In genomic region chr16:45800406-45800805, GRCm38 (mm10) we compare ENCODE assay signal across 30 mouse cellular contexts. TPM values are rescaled to one million over a fixed set of nuclear protein-coding genes. Genes with fewer than 3 reads are reported as not detected.
DNase-seq lines count a peak whose midpoint lies in the region; ATAC-seq and TF ChIP-seq lines count a peak whose summit lies in the region.
"Had no signal": no experiment of that assay in that cellular context is flagged by ENCODE, and none has a peak within 500 bp of the region (broad histone marks: within the 10 kb centered on the region; RNA-seq: fewer than 3 reads in every experiment).

No protein-coding gene starts in this region.

- no peaks in the 10 kb centered on the region for H3K27me3 ChIP-seq in embryonic facial prominence, embryonic 13.5 days
- no peaks in the 10 kb centered on the region for H3K27me3 ChIP-seq in embryonic facial prominence, embryonic 10.5 days (replicated peaks; ENCODE audit: low read depth, poor library complexity, severe bottlenecking)
- no peaks in the 10 kb centered on the region for H3K27me3 ChIP-seq in hindbrain, postnatal 0 days (ENCODE audit: insufficient read depth, low read length)
- no peaks in the 10 kb centered on the region for H3K27me3 ChIP-seq in hindbrain, embryonic 11.5 days (ENCODE audit: control insufficient read depth, insufficient read depth, low read length)
- no peaks in the 10 kb centered on the region for H3K27me3 ChIP-seq in lung, postnatal 0 days (replicated peaks; ENCODE audit: insufficient read depth, low read length)
- H3K27me3 ChIP-seq in stomach, postnatal 0 days (ENCODE audit: control insufficient read depth, insufficient read depth, low read length), result no peaks in the 10 kb centered on the region
- no peaks in the 10 kb centered on the region for H3K27me3 ChIP-seq in midbrain, embryonic 16.5 days (ENCODE audit: control insufficient read depth, insufficient read depth, low read depth, low read length)
- H3K27me3 ChIP-seq: CH12.LX; forebrain, embryonic 15.5 days; heart, embryonic 12.5 days; hindbrain, embryonic 15.5 days; limb, embryonic 15.5 days; liver, embryonic 13.5 days; neural tube, embryonic 13.5 days had no signal

- no peak for ATAC-seq in embryonic facial prominence, embryonic 13.5 days (ENCODE audit: insufficient number of reproducible peaks, insufficient read depth, low FRiP score, low TSS enrichment, low read depth)
- no peak for ATAC-seq in hindbrain, postnatal 0 days
- ATAC-seq in hindbrain, embryonic 11.5 days (ENCODE audit: low FRiP score), result no peak
- ATAC-seq in lung, postnatal 0 days, result no peak
- no peak; the same call in 1 of the 2 replicates for ATAC-seq in stomach, postnatal 0 days (ENCODE audit: low FRiP score, low TSS enrichment)
- ATAC-seq in midbrain, embryonic 16.5 days, result no peak
- ATAC-seq: forebrain, embryonic 15.5 days had no signal

- no peak for TF ChIP-seq EP300 in lung, postnatal 0 days (IDR thresholded peaks at IDR 0.05)
- TF ChIP-seq EP300 in stomach, postnatal 0 days (optimal IDR thresholded peaks at IDR 0.05), result no peak

- H3K9me3 ChIP-seq in embryonic facial prominence, embryonic 13.5 days, result no peaks in the 10 kb centered on the region
- no peaks in the 10 kb centered on the region for H3K9me3 ChIP-seq in embryonic facial prominence, embryonic 10.5 days
- no peaks in the 10 kb centered on the region for H3K9me3 ChIP-seq in hindbrain, postnatal 0 days (ENCODE audit: low read length)
- H3K9me3 ChIP-seq in hindbrain, embryonic 11.5 days (ENCODE audit: control insufficient read depth, low read length), result no peaks in the 10 kb centered on the region
- no peaks in the 10 kb centered on the region for H3K9me3 ChIP-seq in lung, postnatal 0 days (ENCODE audit: low read length)
- no peaks in the 10 kb centered on the region for H3K9me3 ChIP-seq in stomach, postnatal 0 days (ENCODE audit: control insufficient read depth, low read length)
- no peaks in the 10 kb centered on the region for H3K9me3 ChIP-seq in midbrain, embryonic 16.5 days (replicated peaks; ENCODE audit: control insufficient read depth, low read length, poor library complexity, severe bottlenecking)
- H3K9me3 ChIP-seq: forebrain, embryonic 10.5 days; forebrain, embryonic 15.5 days; heart, embryonic 12.5 days; hindbrain, embryonic 15.5 days; limb, embryonic 10.5 days; limb, embryonic 15.5 days; liver, embryonic 13.5 days; neural tube, embryonic 13.5 days had no signal

- no peak for DNase-seq in embryonic facial prominence, embryonic 10.5 days (ENCODE audit: low spot score)
- no peak for DNase-seq in hindbrain, postnatal 0 days (ENCODE audit: low spot score)
- no peak for DNase-seq in hindbrain, embryonic 11.5 days (ENCODE audit: low spot score)
- DNase-seq in lung, postnatal 0 days (ENCODE audit: low spot score), result peak; percentile 41
- DNase-seq in lung, postnatal 10 days, result no peak
- DNase-seq in stomach, postnatal 0 days (ENCODE audit: low spot score), result no peak
- DNase-seq: adrenal gland, postnatal 25 days; cerebellum, adult 11-12 months; cerebellum, postnatal 10 days; gastrocnemius, postnatal 10 days; heart, postnatal 10 days; kidney, adult 8-10 months; kidney, postnatal 25 days; layer of hippocampus, postnatal 36 days; liver, embryonic 13.5 days; lung, adult 18-20 months; lung, postnatal 14 days; midbrain, embryonic 14.5 days; right cerebral cortex, postnatal 4 days had no signal

- no peak overlapping the region for H3K4me2 ChIP-seq in embryonic facial prominence, embryonic 13.5 days
- no peak overlapping the region for H3K4me2 ChIP-seq in hindbrain, postnatal 0 days (ENCODE audit: low read depth, low read length)
- no peak overlapping the region for H3K4me2 ChIP-seq in hindbrain, embryonic 11.5 days (replicated peaks; ENCODE audit: low read depth, low read length)
- H3K4me2 ChIP-seq in lung, postnatal 0 days (replicated peaks; ENCODE audit: low read depth, low read length), result no peak overlapping the region
- H3K4me2 ChIP-seq in stomach, postnatal 0 days (replicated peaks; ENCODE audit: low read depth), result no peak overlapping the region
- no peak overlapping the region for H3K4me2 ChIP-seq in midbrain, embryonic 16.5 days (ENCODE audit: low read length)
- H3K4me2 ChIP-seq: forebrain, embryonic 15.5 days; heart, embryonic 12.5 days; hindbrain, embryonic 15.5 days; limb, embryonic 15.5 days; liver, embryonic 13.5 days; neural tube, embryonic 13.5 days had no signal

- TF ChIP-seq CTCF in hindbrain, postnatal 0 days (IDR thresholded peaks at IDR 0.05; ENCODE audit: low read depth), result peak; percentile 8; the same call in 1 of the 2 replicates
- TF ChIP-seq CTCF in lung, postnatal 0 days (IDR thresholded peaks at IDR 0.05), result peak; percentile 37
- TF ChIP-seq CTCF in stomach, postnatal 0 days (IDR thresholded peaks at IDR 0.05; ENCODE audit: low read depth), result peak; percentile 63

- H3K27ac ChIP-seq in embryonic facial prominence, embryonic 13.5 days, result 0 out of 2 replicates have a peak overlapping the region, but pooled peaks have one; percentile 14
- H3K27ac ChIP-seq in embryonic facial prominence, embryonic 10.5 days (replicated peaks), result no peak overlapping the region
- H3K27ac ChIP-seq in hindbrain, postnatal 0 days, result no peak overlapping the region
- no peak overlapping the region for H3K27ac ChIP-seq in hindbrain, embryonic 11.5 days (ENCODE audit: low read depth, low read length)
- no peak overlapping the region for H3K27ac ChIP-seq in lung, postnatal 0 days (ENCODE audit: low read length)
- H3K27ac ChIP-seq in stomach, postnatal 0 days (replicated peaks), result peak overlapping the region; percentile 50; the same call in 1 of the 2 replicates
- no peak overlapping the region for H3K27ac ChIP-seq in midbrain, embryonic 16.5 days (ENCODE audit: low read length)
- H3K27ac ChIP-seq: forebrain, embryonic 15.5 days; hindbrain, embryonic 15.5 days; limb, embryonic 10.5 days; limb, embryonic 15.5 days; liver, embryonic 13.5 days; neural tube, embryonic 13.5 days had no signal

- 66% methylated on average over 2 of the region's 2 CpGs for WGBS in embryonic facial prominence, embryonic 13.5 days
- WGBS in embryonic facial prominence, embryonic 10.5 days, result 82% methylated on average over 2 of the region's 2 CpGs
- 70% methylated on average over 2 of the region's 2 CpGs for WGBS in hindbrain, postnatal 0 days
- 79% methylated on average over 2 of the region's 2 CpGs for WGBS in hindbrain, embryonic 11.5 days
- WGBS in lung, postnatal 0 days, result 42% methylated on average over 2 of the region's 2 CpGs
- 30% methylated on average over 2 of the region's 2 CpGs for WGBS in stomach, postnatal 0 days
- 74% methylated on average over 2 of the region's 2 CpGs for WGBS in midbrain, embryonic 16.5 days

- peaks cover 59% of the 10 kb centered on the region for H3K36me3 ChIP-seq in embryonic facial prominence, embryonic 13.5 days
- peaks cover 77% of the 10 kb centered on the region for H3K36me3 ChIP-seq in embryonic facial prominence, embryonic 10.5 days (replicated peaks)
- H3K36me3 ChIP-seq in hindbrain, postnatal 0 days (ENCODE audit: insufficient read depth, low read length), result no peaks in the 10 kb centered on the region
- H3K36me3 ChIP-seq in hindbrain, embryonic 11.5 days (ENCODE audit: control insufficient read depth, insufficient read depth, low read length), result peaks cover 2% of the 10 kb centered on the region; the same call in 1 of the 2 replicates
- peaks cover 18% of the 10 kb centered on the region for H3K36me3 ChIP-seq in lung, postnatal 0 days (ENCODE audit: insufficient read depth, low read length)
- no peaks in the 10 kb centered on the region for H3K36me3 ChIP-seq in stomach, postnatal 0 days (ENCODE audit: control insufficient read depth, insufficient read depth, low read length)
- H3K36me3 ChIP-seq in midbrain, embryonic 16.5 days (ENCODE audit: control insufficient read depth, insufficient read depth, low read length), result no peaks in the 10 kb centered on the region
- H3K36me3 ChIP-seq: forebrain, embryonic 15.5 days; hindbrain, embryonic 15.5 days; liver, embryonic 13.5 days had no signal

- H3K4me3 ChIP-seq in embryonic facial prominence, embryonic 13.5 days, result no peak overlapping the region
- no peak overlapping the region for H3K4me3 ChIP-seq in embryonic facial prominence, embryonic 10.5 days
- no peak overlapping the region for H3K4me3 ChIP-seq in hindbrain, postnatal 0 days (ENCODE audit: low read length)
- no peak overlapping the region for H3K4me3 ChIP-seq in hindbrain, embryonic 11.5 days (ENCODE audit: low read depth, low read length)
- H3K4me3 ChIP-seq in lung, postnatal 0 days (ENCODE audit: low read depth, low read length), result no peak overlapping the region
- no peak overlapping the region for H3K4me3 ChIP-seq in stomach, postnatal 0 days (ENCODE audit: low read depth, low read length)
- no peak overlapping the region for H3K4me3 ChIP-seq in midbrain, embryonic 16.5 days (ENCODE audit: low read depth, low read length)
- H3K4me3 ChIP-seq: forebrain, embryonic 10.5 days; forebrain, embryonic 15.5 days; heart, embryonic 12.5 days; hindbrain, embryonic 15.5 days; limb, embryonic 10.5 days; limb, embryonic 15.5 days; liver, embryonic 13.5 days; myocyte; neural tube, embryonic 13.5 days had no signal

- no peaks in the 10 kb centered on the region for H3K4me1 ChIP-seq in embryonic facial prominence, embryonic 13.5 days
- H3K4me1 ChIP-seq in embryonic facial prominence, embryonic 10.5 days, result peaks cover 4% of the 10 kb centered on the region
- H3K4me1 ChIP-seq in hindbrain, postnatal 0 days (ENCODE audit: insufficient read depth, low read length), result no peaks in the 10 kb centered on the region
- no peaks in the 10 kb centered on the region for H3K4me1 ChIP-seq in hindbrain, embryonic 11.5 days (replicated peaks; ENCODE audit: control insufficient read depth, insufficient read depth, low read length)
- no peaks in the 10 kb centered on the region for H3K4me1 ChIP-seq in lung, postnatal 0 days (ENCODE audit: insufficient read depth, low read depth, low read length)
- no peaks in the 10 kb centered on the region for H3K4me1 ChIP-seq in stomach, postnatal 0 days (replicated peaks; ENCODE audit: control insufficient read depth, insufficient read depth)
- no peaks in the 10 kb centered on the region for H3K4me1 ChIP-seq in midbrain, embryonic 16.5 days (ENCODE audit: control insufficient read depth, insufficient read depth, low read length)
- H3K4me1 ChIP-seq: hindbrain, embryonic 15.5 days; liver, embryonic 13.5 days; neural tube, embryonic 13.5 days had no signal

- H3K9ac ChIP-seq in embryonic facial prominence, embryonic 13.5 days, result no peak overlapping the region
- no peak overlapping the region for H3K9ac ChIP-seq in hindbrain, postnatal 0 days (replicated peaks; ENCODE audit: low read length)
- H3K9ac ChIP-seq in hindbrain, embryonic 11.5 days (ENCODE audit: low read depth, low read length), result no peak overlapping the region
- no peak overlapping the region for H3K9ac ChIP-seq in lung, postnatal 0 days (replicated peaks; ENCODE audit: low read depth)
- H3K9ac ChIP-seq in stomach, postnatal 0 days (ENCODE audit: low read length), result no peak overlapping the region
- no peak overlapping the region for H3K9ac ChIP-seq in midbrain, embryonic 16.5 days (ENCODE audit: low read depth, low read length)
- H3K9ac ChIP-seq: forebrain, embryonic 15.5 days; heart, embryonic 12.5 days; hindbrain, embryonic 15.5 days; limb, embryonic 15.5 days; liver, embryonic 13.5 days; neural tube, embryonic 13.5 days had no signal

RNA-seq across cellular contexts. Expression of gene Abhd10, which starts 57.7 kb away (rescaled TPM):
- 39.0 and 40.4 TPM in 2 replicates for polyA plus RNA-seq in embryonic facial prominence, embryonic 13.5 days (2015; fragmentation: Nextera tagmentation; extraction: Ambion mirVana)
- 40.7 and 43.8 TPM in 2 replicates for polyA plus RNA-seq in embryonic facial prominence, embryonic 10.5 days (2016; fragmentation: Nextera tagmentation; extraction: Ambion mirVana)
- total RNA-seq in hindbrain, postnatal 0 days (2014; rRNA removed), result 19.0 and 21.7 TPM in 2 replicates
- 34.4 and 36.2 TPM in 2 replicates for polyA plus RNA-seq in hindbrain, postnatal 0 days (2015; fragmentation: Nextera tagmentation; extraction: Ambion mirVana)
- 44.5 and 46.2 TPM in 2 replicates for polyA plus RNA-seq in hindbrain, embryonic 11.5 days (2014; fragmentation: Nextera tagmentation; extraction: Ambion mirVana)
- polyA plus RNA-seq in lung, postnatal 0 days (2015; fragmentation: Nextera tagmentation; extraction: Ambion mirVana), result 21.3 and 21.7 TPM in 2 replicates
- 19.8 and 21.6 TPM in 2 replicates for polyA plus RNA-seq in stomach, postnatal 0 days (2015; fragmentation: Nextera tagmentation; extraction: Ambion mirVana)
- polyA plus RNA-seq in midbrain, embryonic 16.5 days (2015; fragmentation: Nextera tagmentation; extraction: Ambion mirVana), result 42.3 and 42.6 TPM in 2 replicates

Comparison
In these comparisons a context has a peak if more than half of its experiments do, and no peak if none do; other contexts are left out.
1. H3K27ac ChIP-seq: peak in embryonic facial prominence, embryonic 13.5 days (single experiment) and stomach, postnatal 0 days (single experiment); none in embryonic facial prominence, embryonic 10.5 days (single experiment), hindbrain, postnatal 0 days (single experiment), hindbrain, embryonic 11.5 days (single experiment), lung, postnatal 0 days (single experiment) and midbrain, embryonic 16.5 days (single experiment).
2. CTCF ChIP-seq: peak in every context shown above with its lines; median percentile 63 in stomach, postnatal 0 days; 37 in lung, postnatal 0 days; 8 in hindbrain, postnatal 0 days.